Comparison of ENCODE assay signal across 8 mouse cellular contexts in genomic region chr4:57462378-57462777, GRCm38 (mm10). TPM values are rescaled to one million over a fixed set of nuclear protein-coding genes. Genes with fewer than 3 reads are reported as not detected.
DNase-seq lines count a peak whose midpoint lies in the region; ATAC-seq and TF ChIP-seq lines count a peak whose summit lies in the region.

No protein-coding gene starts in this region.

- no peaks in the 10 kb centered on the region for H3K4me1 ChIP-seq in kidney, postnatal 0 days (replicated peaks; ENCODE audit: insufficient read depth, low read length)
- H3K4me1 ChIP-seq in E14TG2a.4 (replicated peaks; ENCODE audit: low read depth, low read length), result no peaks in the 10 kb centered on the region
- no peaks in the 10 kb centered on the region for H3K4me1 ChIP-seq in limb, embryonic 10.5 days

- no peak overlapping the region for H3K4me3 ChIP-seq in kidney, postnatal 0 days (replicated peaks; ENCODE audit: low read depth, low read length)
- H3K4me3 ChIP-seq in E14TG2a.4 (replicated peaks; ENCODE audit: low read length), result no peak overlapping the region
- H3K4me3 ChIP-seq in limb, embryonic 10.5 days, result no peak overlapping the region

- DNase-seq in kidney, postnatal 0 days (ENCODE audit: low spot score), result peak; percentile 55
- DNase-seq in kidney, adult 11 months, result no peak
- DNase-seq in adrenal gland, adult 8-10 months, result peak; percentile 3
- DNase-seq in limb, embryonic 10.5 days (ENCODE audit: low spot score), result peak; percentile 47
- DNase-seq in frontal cortex, postnatal 14 days (ENCODE audit: low spot score in 2 of 2), result no peak
- DNase-seq in gastrocnemius, adult 18-20 months (ENCODE audit: low spot score), result no peak

- no peak overlapping the region for H3K9ac ChIP-seq in kidney, postnatal 0 days (ENCODE audit: low read depth, low read length)

- WGBS in kidney, postnatal 0 days, result 41% methylated on average over 2 of the region's 3 CpGs
- WGBS in limb, embryonic 10.5 days, result 69% methylated on average over 3 of the region's 3 CpGs

- ATAC-seq in kidney, postnatal 0 days (replicated peaks; ENCODE audit: low FRiP score, low read depth), result no peak
- no peak for ATAC-seq in frontal cortex, adult (ENCODE audit: low TSS enrichment)

- H3K36me3 ChIP-seq in kidney, postnatal 0 days (ENCODE audit: insufficient read depth, low read length), result no peaks in the 10 kb centered on the region
- no peaks in the 10 kb centered on the region for H3K36me3 ChIP-seq in E14TG2a.4 (ENCODE audit: insufficient read depth, low read length)
- H3K36me3 ChIP-seq in limb, embryonic 10.5 days, result no peaks in the 10 kb centered on the region

- H3K27me3 ChIP-seq in kidney, postnatal 0 days (ENCODE audit: insufficient read depth, low read length), result no peaks in the 10 kb centered on the region
- H3K27me3 ChIP-seq in E14TG2a.4 (ENCODE audit: insufficient read depth, low read length), result no peaks in the 10 kb centered on the region
- no peaks in the 10 kb centered on the region for H3K27me3 ChIP-seq in limb, embryonic 10.5 days (ENCODE audit: low read depth, poor library complexity, severe bottlenecking)

- H3K27ac ChIP-seq in kidney, postnatal 0 days, result no peak overlapping the region
- no peak overlapping the region for H3K27ac ChIP-seq in limb, embryonic 10.5 days

- no peak overlapping the region for H3K4me2 ChIP-seq in kidney, postnatal 0 days (ENCODE audit: low read length)

- TF ChIP-seq CTCF in kidney, postnatal 0 days (IDR thresholded peaks at IDR 0.05; ENCODE audit: low read depth), result peak; percentile 70
- peak; percentile 63 for TF ChIP-seq CTCF in E14TG2a.4 (conservative IDR thresholded peaks at IDR 0.05; ENCODE audit: low read length)

- no peaks in the 10 kb centered on the region for H3K9me3 ChIP-seq in kidney, postnatal 0 days (replicated peaks; ENCODE audit: low read length)
- no peaks in the 10 kb centered on the region for H3K9me3 ChIP-seq in E14TG2a.4 (ENCODE audit: low read length)
- H3K9me3 ChIP-seq in limb, embryonic 10.5 days (replicated peaks), result no peaks in the 10 kb centered on the region

RNA-seq across cellular contexts. Expression of gene Palm2, which starts 28.3 kb away (rescaled TPM):
- 0.54 and 1.0 TPM in 2 replicates for polyA plus RNA-seq in kidney, postnatal 0 days (2015; fragmentation: Nextera tagmentation; extraction: Ambion mirVana)
- 10 to 100 TPM in 3 of 4 experiments, 1 to 10 TPM in 1; 9.8 to 42.5 (median 29.2) TPM for total RNA-seq in adrenal gland, adult 8-10 months (2022)
- 2.4 and 3.9 TPM in 2 replicates for polyA plus RNA-seq in limb, embryonic 10.5 days (2016; fragmentation: Nextera tagmentation; extraction: Ambion mirVana)
- total RNA-seq in gastrocnemius, adult 18-20 months (2021), result under 1 TPM in 1 of 2 experiments, not detected in 1; 0.27 TPM

Comparison
In these comparisons a context has a peak if more than half of its experiments do, and no peak if none do; other contexts are left out.
1. DNase-seq: peak in kidney, postnatal 0 days (single experiment), adrenal gland, adult 8-10 months (single experiment) and limb, embryonic 10.5 days (single experiment); none in kidney, adult 11 months (single experiment), frontal cortex, postnatal 14 days (0 of 2) and gastrocnemius, adult 18-20 months (single experiment).
2. RNA of gene Palm2, which starts 28.3 kb away (total RNA-seq): 9.8 to 42.5 TPM in adrenal gland, adult 8-10 months; 0.27 TPM in gastrocnemius, adult 18-20 months; every median in the first group is over 4 times any median in the second.